Mouse (Mus musculus) limb, embryonic 11.5 days (tissue): ENCODE measurements around the gene Fam3a. TPM values are rescaled to one million over a fixed set of nuclear protein-coding genes. Genes with fewer than 3 reads are reported as not detected.

Source experiments
- ATAC-seq: fragments of 200-750 bp; cut with Nextera tagmentation; 2 replicates; pipeline ENCODE4 v1.8.0; 2017; ENCODE audit warnings: low read depth; ENCODE audit not compliant: insufficient number of reproducible peaks, low FRiP score, low TSS enrichment
- DNase-seq: peaks from one replicate; pipeline ENCODE4 v3.0.0-alpha.2; 2015; ENCODE audit warnings: low spot score
- H3K27ac ChIP-seq: fragments of 300-500 bp; sonication (generic); replicated peaks from 2 replicates; pipeline ENCODE4 v1.5.1; 2014; ENCODE audit warnings: low read depth, mild to moderate bottlenecking, low read length
- H3K27me3 ChIP-seq: fragments of 300-500 bp; sonication (generic); 2 replicates; pipeline ENCODE4 v1.6.1; 2014; ENCODE audit warnings: mild to moderate bottlenecking, low read length, mixed read lengths; ENCODE audit not compliant: control insufficient read depth, insufficient read depth
- H3K36me3 ChIP-seq: fragments of 300-500 bp; sonication (generic); 2 replicates; pipeline ENCODE4 v1.6.1; 2014; ENCODE audit warnings: mild to moderate bottlenecking, low read length, moderate library complexity, mixed read lengths; ENCODE audit not compliant: control insufficient read depth, insufficient read depth
- H3K4me1 ChIP-seq: fragments of 300-500 bp; sonication (generic); 2 replicates; pipeline ENCODE4 v1.6.1; 2014; ENCODE audit warnings: low read length, mixed read lengths; ENCODE audit not compliant: control insufficient read depth, insufficient read depth
- H3K4me2 ChIP-seq: fragments of 300-500 bp; sonication (generic); 2 replicates; pipeline ENCODE4 v1.6.1; 2014; ENCODE audit warnings: low read depth, mild to moderate bottlenecking, moderate library complexity; ENCODE audit not compliant: severe bottlenecking
- H3K4me3 ChIP-seq: fragments of 300-500 bp; sonication (generic); 2 replicates; pipeline ENCODE4 v1.5.1; 2014; ENCODE audit warnings: low read depth, low read length
- H3K9ac ChIP-seq: fragments of 300-500 bp; sonication (generic); 2 replicates; pipeline ENCODE4 v1.6.1; 2014; ENCODE audit warnings: mild to moderate bottlenecking, low read length
- H3K9me3 ChIP-seq: fragments of 300-500 bp; sonication (generic); 2 replicates; pipeline ENCODE4 v1.6.1; 2016; ENCODE audit warnings: low read length; ENCODE audit not compliant: control insufficient read depth
- WGBS: fragments of 180-500 bp; shearing (Covaris S2); extraction: QIAGEN DNeasy Blood & Tissue Kit; methylation state at CpG from one replicate; pipeline ENCODE4 v1.1.7; 2014; 5-methylcytosine and 5-hydroxymethylcytosine counted together
- polyA plus RNA-seq: library from polyadenylated mRNA; unstranded; fragments of >200 nt; fragmentation: Nextera tagmentation; extraction: Ambion mirVana; gene quantifications from 2 replicates; pipeline ENCODE4 v1.2.1, GENCODE M21; 2014

The Fam3a gene
- polyA plus RNA-seq = 26.0 and 29.4 TPM in 2 replicates

DNA sequence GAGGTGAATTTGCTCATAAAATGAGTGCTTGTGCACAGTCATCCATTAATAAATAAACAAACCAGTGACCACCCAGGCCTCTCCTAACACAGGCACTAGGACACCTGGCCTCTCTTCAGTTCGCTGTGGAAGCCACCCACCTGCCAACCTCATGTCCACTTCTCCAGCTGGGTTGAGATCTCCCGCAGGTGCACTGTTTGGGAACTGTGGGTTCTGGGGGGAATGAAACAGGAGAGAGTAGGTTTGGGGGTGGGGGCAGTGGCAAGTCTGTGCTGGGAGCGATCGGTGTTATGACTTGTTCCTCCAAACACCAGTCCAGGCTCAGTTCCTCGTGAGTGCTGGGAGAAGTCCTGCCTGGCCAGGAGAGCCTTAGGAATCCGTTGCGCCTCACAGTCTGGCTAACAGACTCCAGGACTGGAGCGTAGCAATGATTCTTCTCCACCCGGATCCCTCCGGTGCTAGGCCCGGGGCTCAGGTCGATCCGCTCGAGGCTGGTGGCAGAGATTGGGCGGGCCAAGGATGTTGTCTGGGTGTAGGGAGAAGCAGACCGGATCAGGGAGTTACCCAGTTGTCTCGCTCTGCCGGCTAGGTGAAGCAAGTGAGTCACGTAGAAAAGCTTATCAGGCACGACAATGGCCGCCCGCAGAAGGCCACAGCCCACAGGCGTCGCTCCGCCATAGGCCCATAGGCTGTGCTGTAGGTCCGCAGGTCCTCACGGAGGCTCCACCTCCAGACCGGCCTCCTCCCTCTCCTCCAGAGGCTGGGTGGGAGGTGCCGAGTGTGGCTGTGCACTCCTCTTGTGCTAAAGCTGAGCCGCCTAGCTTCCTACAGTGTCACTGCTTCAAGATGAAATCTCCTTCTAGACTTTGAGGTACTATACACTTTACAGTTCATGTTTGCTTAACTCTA, at the start of gene Fam3a, which contains the start of gene Ikbkg:
Fam3a (minus strand) TSS at position 738 of the 909 bp plus-strand sequence.
Ikbkg (plus strand) TSS at position 756 of the 909 bp plus-strand sequence.
- peak within 1 kb of the TSS; percentile 56 for H3K27ac ChIP-seq
- 18% methylated on average over 30 of the region's 30 CpGs for WGBS
- no peaks in the 10 kb centered on the region for H3K9me3 ChIP-seq
- H3K4me1 ChIP-seq = no peaks in the 10 kb centered on the region
- peak within 1 kb of the TSS; percentile 82 for H3K9ac ChIP-seq
- peak within 1 kb of the TSS; percentile 46 for H3K4me3 ChIP-seq
- no peaks in the 10 kb centered on the region for H3K36me3 ChIP-seq
- H3K4me2 ChIP-seq = peak within 1 kb of the TSS; percentile 38
- ATAC-seq (peak; percentile 99), DNase-seq (peak; percentile 80)
- H3K27me3 ChIP-seq = no peaks in the 10 kb centered on the region

GRCm38 (mm10) chrX:74429290-74429821, 36.3 kb upstream of the Fam3a start:
- ATAC-seq (peak; percentile 55), DNase-seq (peak; percentile 73)
- no peaks in the 10 kb centered on the region for H3K36me3 ChIP-seq
- peak overlapping the region; percentile 50 for H3K4me3 ChIP-seq
- H3K4me2 ChIP-seq = peak overlapping the region; percentile 54
- no peaks in the 10 kb centered on the region for H3K4me1 ChIP-seq
- H3K9me3 ChIP-seq = no peaks in the 10 kb centered on the region
- H3K27ac ChIP-seq = peak overlapping the region; percentile 47; the same call in 1 of the 2 replicates
- H3K27me3 ChIP-seq = no peaks in the 10 kb centered on the region
- peak overlapping the region; percentile 51 for H3K9ac ChIP-seq
- WGBS = 16% methylated on average over 22 of the region's 22 CpGs

- no peaks in the 10 kb centered on the region for H3K4me1 ChIP-seq
- no peaks in the 10 kb centered on the region for H3K36me3 ChIP-seq
- peak within 1 kb of the TSS; percentile 47; the same call in 1 of the 2 replicates for H3K27ac ChIP-seq
- no peaks in the 10 kb centered on the region for H3K27me3 ChIP-seq
- no peaks in the 10 kb centered on the region for H3K9me3 ChIP-seq
- DNase-seq = peak; percentile 86
- peak; percentile 88 for ATAC-seq
- H3K9ac ChIP-seq = peak within 1 kb of the TSS; percentile 51
- H3K4me3 ChIP-seq = peak within 1 kb of the TSS; percentile 50
- WGBS = 16% methylated on average over 24 of the region's 25 CpGs
- peak within 1 kb of the TSS; percentile 54 for H3K4me2 ChIP-seq
These were observed 35.8 kb upstream of the Fam3a start, which contains the start of gene G6pdx for GRCm38 (mm10) chrX:74428826-74429276. TSS of gene G6pdx (minus strand) at chrX:74429194.

DNA sequence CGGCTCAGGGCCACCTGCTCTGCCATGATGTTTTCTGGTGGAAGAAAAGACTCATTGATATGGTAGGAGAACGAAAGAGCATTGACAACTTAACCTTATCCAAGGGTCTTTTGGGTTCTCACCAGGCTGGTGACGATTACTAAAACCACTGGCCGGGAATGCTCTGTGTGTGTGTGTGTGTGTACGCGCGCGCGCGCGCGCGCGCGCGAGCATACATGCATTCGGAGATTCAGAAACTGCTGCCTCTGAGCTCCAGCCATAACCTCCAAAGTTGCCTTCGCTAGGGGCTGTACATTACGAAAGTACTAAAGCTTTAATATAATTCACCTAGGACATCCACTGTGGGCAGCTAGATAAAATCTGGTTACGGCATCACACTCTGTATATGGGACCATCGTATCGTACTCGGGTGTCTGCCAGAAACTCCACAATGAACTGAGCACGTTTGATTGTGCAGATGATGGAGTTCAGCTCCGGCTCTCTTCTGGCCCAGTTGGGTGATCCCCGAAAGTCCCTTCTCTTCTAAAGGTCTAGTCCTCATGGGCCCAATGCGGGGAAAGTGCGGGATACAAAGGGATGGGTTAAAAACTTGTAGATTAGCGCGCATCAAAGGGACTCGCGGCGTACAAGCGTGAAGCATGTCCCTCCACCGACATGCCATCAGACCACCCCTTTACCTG, 35.2 kb upstream of the Fam3a start:
- peak overlapping the region; percentile 50 for H3K4me3 ChIP-seq
- no peaks in the 10 kb centered on the region for H3K4me1 ChIP-seq
- peak overlapping the region; percentile 49 for H3K9ac ChIP-seq
- WGBS = 30% methylated on average over 35 of the region's 35 CpGs
- no peaks in the 10 kb centered on the region for H3K36me3 ChIP-seq
- H3K27ac ChIP-seq = no peak overlapping the region
- peak overlapping the region; percentile 54 for H3K4me2 ChIP-seq
- ATAC-seq = peak; percentile 58; the same call in 1 of the 2 replicates
- H3K9me3 ChIP-seq = no peaks in the 10 kb centered on the region
- no peaks in the 10 kb centered on the region for H3K27me3 ChIP-seq
- DNase-seq = peak; percentile 21

DNA sequence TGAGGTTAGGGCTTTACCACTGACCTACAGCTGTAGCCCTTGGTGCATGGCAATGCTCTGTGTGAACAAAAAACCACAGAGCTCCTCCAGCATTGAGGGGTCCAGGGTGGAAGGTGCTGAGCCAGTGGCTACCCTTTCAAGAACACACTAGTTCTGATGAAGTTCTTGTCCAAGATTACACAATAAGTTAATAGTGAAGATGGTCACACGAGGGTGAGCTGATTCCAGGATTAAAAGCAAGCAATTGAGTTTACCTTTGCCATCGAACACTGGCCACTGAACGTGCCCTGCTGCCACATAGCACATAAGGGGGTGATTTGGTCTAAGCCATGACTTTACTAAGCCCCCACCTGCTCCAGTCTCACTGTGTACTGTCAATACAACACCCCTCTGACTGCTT, 34.0 kb upstream of the Fam3a start:
- WGBS = 80% methylated on average over 3 of the region's 3 CpGs
- Histone ChIP-seq H3K9me3 (no peaks in the 10 kb centered on the region), H3K4me3 (no peak overlapping the region)

GRCm38 (mm10) chrX:74426256-74426655, 33.2 kb upstream of the Fam3a start:
- H3K9ac ChIP-seq = no peak overlapping the region
- H3K36me3 ChIP-seq = no peaks in the 10 kb centered on the region
- no peaks in the 10 kb centered on the region for H3K27me3 ChIP-seq
- H3K4me2 ChIP-seq = no peak overlapping the region
- ATAC-seq (no peak), DNase-seq (no peak)
- no peaks in the 10 kb centered on the region for H3K4me1 ChIP-seq
- H3K9me3 ChIP-seq = no peaks in the 10 kb centered on the region
- no peak overlapping the region for H3K27ac ChIP-seq
- WGBS = 83% methylated on average over 1 of the region's 1 CpGs
- no peak overlapping the region for H3K4me3 ChIP-seq

More for the DNA sequence above, 34.0 kb upstream of the Fam3a start:
- Histone ChIP-seq H3K4me1 (no peaks in the 10 kb centered on the region), H3K27ac (no peak overlapping the region), H3K36me3 (no peaks in the 10 kb centered on the region), H3K9ac (no peak overlapping the region), H3K27me3 (no peaks in the 10 kb centered on the region), H3K4me2 (no peak overlapping the region)
- no peak for ATAC-seq
- no peak for DNase-seq

GRCm38 (mm10) chrX:74425195-74425594, 32.1 kb upstream of the Fam3a start:
- DNase-seq (no peak), ATAC-seq (no peak)
- Histone ChIP-seq H3K9me3 (no peaks in the 10 kb centered on the region), H3K4me2 (no peak overlapping the region), H3K4me1 (no peaks in the 10 kb centered on the region), H3K27me3 (no peaks in the 10 kb centered on the region), H3K27ac (no peak overlapping the region), H3K36me3 (no peaks in the 10 kb centered on the region), H3K9ac (no peak overlapping the region), H3K4me3 (no peak overlapping the region)
- WGBS = 93% methylated on average over 4 of the region's 4 CpGs

DNA sequence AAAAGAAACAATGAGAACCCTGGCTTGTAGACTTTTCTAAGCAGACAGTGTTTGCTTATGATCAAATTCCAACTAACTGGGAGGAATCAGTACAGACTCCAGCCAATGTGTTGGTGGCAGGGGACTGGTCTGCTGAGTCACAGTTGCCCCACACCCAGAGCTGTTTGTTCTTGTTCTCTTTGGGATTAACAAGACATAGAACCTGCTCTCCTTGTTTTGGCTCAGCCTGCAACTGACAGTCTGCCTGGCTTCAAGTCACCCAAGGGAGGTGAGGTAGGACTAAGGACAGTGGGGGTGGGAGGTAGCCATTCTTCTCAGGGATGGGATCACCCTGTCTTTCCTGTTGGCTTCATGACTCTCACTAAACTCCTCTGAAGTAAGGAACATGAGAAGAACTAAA, 31.4 kb upstream of the Fam3a start:
- H3K4me1 ChIP-seq = no peaks in the 10 kb centered on the region
- no peak overlapping the region for H3K9ac ChIP-seq
- H3K27ac ChIP-seq = no peak overlapping the region
- no peak overlapping the region for H3K4me3 ChIP-seq
- no peak for ATAC-seq
- H3K9me3 ChIP-seq = no peaks in the 10 kb centered on the region
- no peaks in the 10 kb centered on the region for H3K27me3 ChIP-seq
- no peak overlapping the region for H3K4me2 ChIP-seq
- no peaks in the 10 kb centered on the region for H3K36me3 ChIP-seq
- no peak for DNase-seq
